Mouse (Mus musculus): ENCODE results near the gene Nos2.

DNA sequence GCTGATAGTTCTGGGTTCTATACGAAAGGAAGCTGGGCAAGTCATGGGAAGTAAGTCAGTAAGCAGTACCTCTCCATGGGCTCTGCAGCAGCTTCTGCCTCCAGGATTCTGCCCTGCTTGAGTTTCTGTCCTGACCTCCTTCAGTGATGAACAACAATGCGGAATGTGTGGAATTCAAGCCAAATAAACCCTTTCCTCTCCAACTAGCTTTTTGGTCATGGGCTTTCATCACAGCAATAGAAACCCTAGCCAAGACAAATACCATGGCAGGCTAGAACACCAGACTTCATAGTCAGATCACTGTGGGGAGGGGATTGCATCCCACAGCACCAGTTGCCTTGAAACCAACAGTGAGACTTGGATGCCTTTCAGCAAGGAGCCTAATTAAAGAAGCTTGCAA is 47.8 kb upstream of the Nos2 start:
- no peak for TF ChIP-seq ZNF384 (IDR thresholded peaks at IDR 0.05; ENCODE audit: low read depth, low read length)
- no peak for TF ChIP-seq BHLHE40 (IDR thresholded peaks at IDR 0.05; ENCODE audit: borderline replicate concordance, low read depth, low read length)
- TF ChIP-seq UBTF (IDR thresholded peaks at IDR 0.05; ENCODE audit: borderline replicate concordance, insufficient read depth, low read depth, low read length) = no peak
- no peak for TF ChIP-seq ELF1 (IDR thresholded peaks at IDR 0.05; ENCODE audit: low read depth, low read length)
- no peak for TF ChIP-seq POLR2AphosphoS2 (IDR thresholded peaks at IDR 0.05; ENCODE audit: low read length)
- no peak for TF ChIP-seq MXI1 (IDR thresholded peaks at IDR 0.05; ENCODE audit: low read depth, low read length)
- TF ChIP-seq E2F4 (IDR thresholded peaks at IDR 0.05; ENCODE audit: borderline replicate concordance, low read depth, low read length) = no peak
- no peak for TF ChIP-seq CTCF (IDR thresholded peaks at IDR 0.05 in 2 of 3, conservative IDR thresholded peaks at IDR 0.05 in 1 of 3; ENCODE audit: control insufficient read depth in 1 of 3, insufficient read depth in 1 of 3, low read depth in 2 of 3, low read length in 3 of 3, poor library complexity in 1 of 3, severe bottlenecking in 1 of 3)
- TF ChIP-seq EP300 (IDR thresholded peaks at IDR 0.05; ENCODE audit: low read depth in 1 of 2, low read length in 2 of 2) = no peak
- TF ChIP-seq POLR2AphosphoS5 (IDR thresholded peaks at IDR 0.05; ENCODE audit: borderline replicate concordance, low read depth, low read length) = no peak
- no peak for TF ChIP-seq TCF12 (IDR thresholded peaks at IDR 0.05; ENCODE audit: low read depth, low read length)
- TF ChIP-seq USF1 (IDR thresholded peaks at IDR 0.05; ENCODE audit: low read depth, low read length) = no peak
- TF ChIP-seq MEF2A (IDR thresholded peaks at IDR 0.05; ENCODE audit: extremely low read depth, insufficient replicate concordance, low read depth, low read length, poor library complexity, severe bottlenecking) = no peak
- TF ChIP-seq CHD2 (IDR thresholded peaks at IDR 0.05; ENCODE audit: low read length) = no peak
